Mouse (Mus musculus) lung, postnatal 4 days (tissue): ENCODE measurements around the gene Bloc1s4.

Experiments used
- DNase-seq, 2 experiments: peaks; one replicate each; pipeline ENCODE4 v3.0.0; 2021

Gene Bloc1s4

GRCm38 (mm10) chr5:36738799-36739615 lies 9.4 kb downstream of the Bloc1s4 start:
- DNase-seq: no peak

- no peak for DNase-seq
Observed at GRCm38 (mm10) chr5:36737765-36738164, 10.7 kb downstream of the Bloc1s4 start.

- DNase-seq: no peak
Observed at GRCm38 (mm10) chr5:36736009-36736408, 12.4 kb downstream of the Bloc1s4 start.

- no peak for DNase-seq
Observed at GRCm38 (mm10) chr5:36735106-36735505, 13.3 kb downstream of the Bloc1s4 start.

- DNase-seq: no peak
Observed at GRCm38 (mm10) chr5:36733405-36733804, 15.0 kb downstream of the Bloc1s4 start.

- no peak for DNase-seq
Observed at GRCm38 (mm10) chr5:36731901-36732652, 16.4 kb downstream of the Bloc1s4 start.

GRCm38 (mm10) chr5:36730689-36731088 lies 17.8 kb downstream of the Bloc1s4 start:
- no peak for DNase-seq

- no peak for DNase-seq
Observed at GRCm38 (mm10) chr5:36729923-36730322, 18.5 kb downstream of the Bloc1s4 start.

- DNase-seq: no peak
Observed at GRCm38 (mm10) chr5:36729086-36729473, 19.4 kb downstream of the Bloc1s4 start.

GRCm38 (mm10) chr5:36728403-36729085 lies 19.9 kb downstream of the Bloc1s4 start:
- no peak for DNase-seq

GRCm38 (mm10) chr5:36727776-36728175 lies 20.7 kb downstream of the Bloc1s4 start:
- DNase-seq: no peak

GRCm38 (mm10) chr5:36727136-36727535 lies 21.3 kb downstream of the Bloc1s4 start:
- no peak for DNase-seq

GRCm38 (mm10) chr5:36726387-36726801 lies 22.1 kb downstream of the Bloc1s4 start:
- DNase-seq: no peak

GRCm38 (mm10) chr5:36725861-36726260 lies 22.6 kb downstream of the Bloc1s4 start:
- no peak for DNase-seq

- DNase-seq: peak in 1 of 2 experiments; percentile 44
Observed at GRCm38 (mm10) chr5:36724274-36724673, 24.2 kb downstream of the Bloc1s4 start.

GRCm38 (mm10) chr5:36723356-36723755 lies 25.1 kb downstream of the Bloc1s4 start:
- DNase-seq: no peak

- DNase-seq: peak; percentile 61 to 76
Observed at GRCm38 (mm10) chr5:36722415-36722856, 26.0 kb downstream of the Bloc1s4 start.

GRCm38 (mm10) chr5:36720710-36721375 lies 27.6 kb downstream of the Bloc1s4 start:
- DNase-seq: no peak

- no peak for DNase-seq
Observed at GRCm38 (mm10) chr5:36720219-36720618, 28.2 kb downstream of the Bloc1s4 start.

- DNase-seq: no peak
Observed at GRCm38 (mm10) chr5:36719601-36720000, 28.8 kb downstream of the Bloc1s4 start.

GRCm38 (mm10) chr5:36719135-36719534 lies 29.3 kb downstream of the Bloc1s4 start:
- no peak for DNase-seq

- DNase-seq: no peak
Observed at GRCm38 (mm10) chr5:36717889-36718288, 30.6 kb downstream of the Bloc1s4 start.

GRCm38 (mm10) chr5:36716816-36717215 lies 31.6 kb downstream of the Bloc1s4 start:
- DNase-seq: no peak
